Mouse (Mus musculus) bone marrow macrophage, adult 2 months (primary cell): ENCODE measurements at regions not wholly inside any gene's neighbourhood (a gene's known extent, or its start where the extent isn't known, plus 50 kb on each side); places are given as distances from the start of the nearest gene placed in this dataset.

Experiments used
- H3K27ac ChIP-seq: 2 replicates; pipeline ENCODE4 v1.5.1; 2012; ENCODE audit warnings: low read depth, low read length; ENCODE audit not compliant: insufficient read depth
- H3K4me1 ChIP-seq: 2 replicates; pipeline ENCODE4 v1.6.1; 2012; ENCODE audit warnings: low read length; ENCODE audit not compliant: control insufficient read depth, insufficient read depth
- H3K4me3 ChIP-seq: 2 replicates; pipeline ENCODE4 v1.5.1; 2012; ENCODE audit warnings: mild to moderate bottlenecking, low read length, moderate library complexity; ENCODE audit not compliant: insufficient read depth
- CTCF ChIP-seq: IDR thresholded peaks from 2 replicates; pipeline ENCODE4 v1.5.1; 2012; ENCODE audit warnings: low read depth, mild to moderate bottlenecking, low read length, moderate library complexity
- POLR2A ChIP-seq: IDR thresholded peaks from 2 replicates; pipeline ENCODE4 v1.6.1; 2012; ENCODE audit warnings: mild to moderate bottlenecking, low read depth, low read length, borderline replicate concordance

DNA sequence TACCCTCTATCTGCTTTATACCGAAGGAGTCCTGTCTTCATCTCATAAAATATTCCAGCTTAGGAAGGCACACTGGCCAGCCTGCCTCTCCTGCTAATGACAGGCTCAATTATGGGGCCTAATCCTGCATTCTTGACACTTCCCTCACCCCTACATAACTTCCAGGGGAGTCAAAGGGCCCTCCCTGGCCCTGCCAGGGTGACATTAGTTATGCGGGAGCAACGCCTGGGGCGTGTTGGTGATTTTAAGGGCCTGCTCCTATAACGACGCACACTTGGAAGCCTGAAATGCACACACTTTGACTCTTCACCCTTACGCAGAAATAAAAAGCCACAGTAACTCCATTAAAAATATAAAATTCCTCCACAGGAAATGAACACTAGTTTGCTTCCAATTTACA lies 555.5 kb downstream of the Bnc2 start:
- Histone ChIP-seq H3K4me3 (no peak overlapping the region), H3K4me1 (no peaks in the 10 kb centered on the region), H3K27ac (no peak overlapping the region)
- TF ChIP-seq CTCF (no peak), POLR2A (no peak)

DNA sequence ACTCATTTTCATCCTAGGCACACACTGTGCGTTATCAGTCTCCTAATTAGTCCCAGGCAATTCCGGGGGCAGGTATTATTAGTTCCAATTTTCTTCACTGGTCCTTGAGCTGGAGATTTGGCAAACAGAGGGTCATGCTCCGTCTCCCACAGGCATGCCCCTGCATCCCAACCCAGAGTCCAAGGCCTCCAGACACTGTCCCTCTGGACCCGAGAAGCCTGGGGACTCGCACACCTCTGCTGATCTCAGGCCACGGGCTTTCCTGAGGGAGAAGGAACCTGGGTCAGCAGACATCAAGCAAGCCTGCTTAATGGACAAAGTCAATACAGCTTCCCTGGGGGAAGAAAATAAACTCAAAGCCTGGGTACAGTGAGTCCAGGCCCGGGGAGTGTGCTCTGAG lies 554.7 kb downstream of the Bnc2 start:
- Histone ChIP-seq H3K27ac (no peak overlapping the region), H3K4me3 (no peak overlapping the region), H3K4me1 (no peaks in the 10 kb centered on the region)
- TF ChIP-seq CTCF (no peak), POLR2A (no peak)

DNA sequence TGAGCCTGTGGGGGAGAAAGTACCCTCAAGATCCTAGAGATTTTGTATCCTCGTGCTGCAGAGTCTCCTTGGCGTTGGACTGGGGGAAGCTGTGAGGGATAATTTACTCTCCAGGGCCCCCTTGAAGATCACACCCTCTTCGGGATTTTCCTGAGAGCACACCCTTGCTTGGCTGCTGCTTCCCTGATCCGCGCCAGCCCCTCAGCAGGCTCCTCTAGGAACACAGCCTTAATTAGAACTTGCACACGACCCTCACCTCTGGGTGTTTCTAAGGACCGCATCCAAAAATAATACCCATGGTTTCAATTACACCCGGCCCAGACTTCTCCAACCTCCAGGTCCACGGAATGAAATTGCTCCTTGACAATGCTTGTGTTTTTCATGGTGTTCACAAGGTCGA lies 553.6 kb downstream of the Bnc2 start:
- TF ChIP-seq CTCF (no peak), POLR2A (no peak)
- Histone ChIP-seq H3K27ac (no peak overlapping the region), H3K4me3 (no peak overlapping the region), H3K4me1 (no peaks in the 10 kb centered on the region)

DNA sequence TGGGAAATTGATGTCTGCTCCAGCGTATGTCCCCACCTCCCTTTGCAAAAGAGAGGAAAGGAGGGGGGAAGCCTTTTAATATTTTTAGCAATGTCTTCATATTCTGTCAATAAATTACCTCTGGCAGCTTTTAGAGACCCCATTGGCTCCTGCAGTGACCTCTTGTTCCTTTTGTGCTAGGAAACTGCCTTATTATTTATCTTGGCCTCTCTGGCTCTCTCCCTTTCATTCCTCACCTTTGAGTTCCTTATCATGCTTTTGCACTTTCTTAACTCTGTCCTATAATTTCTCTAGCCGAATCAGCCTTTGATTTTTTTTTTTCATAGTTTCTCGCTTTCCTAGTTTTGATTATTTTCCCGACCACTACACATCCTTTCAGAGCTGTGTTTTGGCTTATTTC lies 548.7 kb downstream of the Bnc2 start:
- Histone ChIP-seq H3K4me3 (no peak overlapping the region), H3K4me1 (no peaks in the 10 kb centered on the region), H3K27ac (no peak overlapping the region)
- TF ChIP-seq POLR2A (no peak), CTCF (no peak)

DNA sequence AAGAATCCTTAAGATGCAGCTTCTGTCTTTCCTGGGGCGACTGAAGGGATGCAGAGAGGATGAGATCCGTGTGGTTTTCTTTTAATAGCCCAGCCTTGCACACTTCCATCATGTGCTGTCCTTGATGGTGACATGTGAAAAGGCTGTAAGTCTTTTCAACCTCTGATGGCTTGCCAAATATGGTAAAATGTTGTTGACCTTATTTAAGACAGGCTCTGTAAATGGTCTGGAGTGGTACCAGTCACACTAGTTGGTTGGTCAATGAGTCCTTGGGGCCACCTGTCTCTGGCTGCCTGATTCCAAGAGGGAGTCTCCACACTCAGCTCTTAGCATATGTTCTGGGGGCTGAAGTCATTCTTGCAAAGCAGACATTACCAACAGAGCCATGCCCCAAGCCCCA lies 547.7 kb downstream of the Bnc2 start:
- Histone ChIP-seq H3K4me1 (no peaks in the 10 kb centered on the region), H3K4me3 (no peak overlapping the region), H3K27ac (no peak overlapping the region)
- TF ChIP-seq CTCF (no peak), POLR2A (no peak)

DNA sequence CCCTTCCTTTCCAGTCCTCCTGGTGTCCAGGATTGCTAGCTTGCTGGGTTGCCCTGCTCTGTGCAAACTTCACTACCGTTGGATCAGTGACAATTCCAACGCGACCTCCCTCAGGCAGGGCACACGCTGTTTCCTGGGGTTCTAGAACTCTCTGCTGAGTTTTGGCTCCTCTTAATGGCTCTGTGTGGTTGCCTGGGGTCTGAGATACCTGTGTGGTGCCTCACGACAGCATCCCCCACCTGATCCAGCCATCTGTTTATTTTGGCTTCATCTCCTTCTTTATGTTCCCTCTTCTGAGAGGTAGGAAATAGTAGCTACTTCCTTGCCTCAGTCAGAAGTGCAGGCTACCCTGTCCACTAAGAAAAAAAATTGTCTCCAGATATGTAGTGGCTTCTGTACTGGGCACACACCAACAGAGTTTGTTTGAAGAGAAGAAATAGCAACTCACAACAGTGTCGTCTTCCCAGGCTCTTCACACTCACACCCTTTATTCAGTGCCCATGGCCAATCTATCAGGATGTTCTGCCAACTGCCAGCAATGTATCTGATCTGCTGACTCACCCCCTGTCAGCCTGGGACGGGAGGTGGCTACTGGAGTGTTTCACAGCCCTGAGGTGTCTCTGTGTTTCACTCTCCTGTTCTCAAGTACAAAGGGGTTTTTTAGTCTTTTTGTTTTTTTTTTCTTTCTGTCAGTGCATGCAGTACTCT lies 544.1 kb downstream of the Bnc2 start:
- TF ChIP-seq CTCF (no peak), POLR2A (no peak)
- Histone ChIP-seq H3K27ac (no peak overlapping the region), H3K4me1 (no peaks in the 10 kb centered on the region), H3K4me3 (no peak overlapping the region)

DNA sequence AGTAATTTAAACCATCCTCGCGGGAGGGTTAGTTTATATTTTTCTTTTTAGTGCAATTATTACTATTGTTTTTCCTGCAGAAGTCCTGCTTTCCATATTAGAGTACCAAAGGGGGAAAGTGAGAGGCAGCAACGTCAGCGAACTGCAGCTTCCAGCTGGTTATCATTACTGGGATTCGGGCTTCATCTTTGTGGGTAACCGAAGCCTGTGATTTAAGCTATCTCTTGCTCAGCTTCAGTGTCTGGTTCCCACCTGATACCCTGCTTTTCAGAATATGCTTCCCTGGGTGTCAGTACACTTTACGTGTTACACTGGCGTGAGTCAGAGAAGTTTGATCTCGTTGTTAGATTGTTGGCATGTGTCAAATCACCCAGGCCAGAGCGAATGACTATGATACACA lies 539.3 kb downstream of the Bnc2 start:
- TF ChIP-seq POLR2A (no peak), CTCF (no peak)
- Histone ChIP-seq H3K27ac (no peak overlapping the region), H3K4me3 (no peak overlapping the region), H3K4me1 (no peaks in the 10 kb centered on the region)

DNA sequence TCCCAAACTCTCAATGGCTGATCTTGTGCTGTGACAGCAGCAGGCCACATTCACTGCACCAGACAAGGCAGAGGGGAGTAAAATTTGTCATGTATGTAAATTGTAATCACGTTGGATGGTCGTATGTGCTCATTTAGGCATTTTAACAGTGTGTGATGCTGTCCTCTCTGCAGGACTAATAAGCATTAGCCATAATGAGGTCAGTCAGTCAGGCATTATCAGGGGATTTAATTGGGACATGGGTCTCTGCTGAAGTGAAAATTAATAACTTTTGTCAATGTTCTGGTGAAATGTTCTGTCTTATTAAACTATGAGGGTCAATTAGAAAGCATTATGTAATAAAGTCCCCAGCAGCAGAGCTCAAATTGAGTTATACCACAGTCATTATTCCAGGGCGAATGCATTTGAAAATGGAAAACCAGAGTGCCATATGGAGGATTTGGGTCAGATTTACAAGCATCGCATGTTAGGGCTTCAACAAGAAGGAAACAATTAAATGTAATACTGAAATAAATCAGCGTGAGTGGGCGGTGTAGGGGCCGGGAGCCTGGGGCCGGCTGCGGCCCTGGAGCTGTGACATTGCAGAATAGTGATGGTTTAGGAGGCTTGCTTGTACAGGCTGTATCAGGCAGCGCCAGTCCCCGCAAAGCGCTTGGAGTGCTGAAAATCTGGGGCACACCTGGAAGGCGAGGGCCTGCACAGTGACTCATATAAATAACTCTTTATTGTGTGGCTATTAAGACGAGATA lies 537.7 kb downstream of the Bnc2 start:
- no peak overlapping the region for H3K27ac ChIP-seq
- H3K4me3 ChIP-seq, result no peak overlapping the region
- TF ChIP-seq POLR2A (no peak), CTCF (no peak)
- no peaks in the 10 kb centered on the region for H3K4me1 ChIP-seq

DNA sequence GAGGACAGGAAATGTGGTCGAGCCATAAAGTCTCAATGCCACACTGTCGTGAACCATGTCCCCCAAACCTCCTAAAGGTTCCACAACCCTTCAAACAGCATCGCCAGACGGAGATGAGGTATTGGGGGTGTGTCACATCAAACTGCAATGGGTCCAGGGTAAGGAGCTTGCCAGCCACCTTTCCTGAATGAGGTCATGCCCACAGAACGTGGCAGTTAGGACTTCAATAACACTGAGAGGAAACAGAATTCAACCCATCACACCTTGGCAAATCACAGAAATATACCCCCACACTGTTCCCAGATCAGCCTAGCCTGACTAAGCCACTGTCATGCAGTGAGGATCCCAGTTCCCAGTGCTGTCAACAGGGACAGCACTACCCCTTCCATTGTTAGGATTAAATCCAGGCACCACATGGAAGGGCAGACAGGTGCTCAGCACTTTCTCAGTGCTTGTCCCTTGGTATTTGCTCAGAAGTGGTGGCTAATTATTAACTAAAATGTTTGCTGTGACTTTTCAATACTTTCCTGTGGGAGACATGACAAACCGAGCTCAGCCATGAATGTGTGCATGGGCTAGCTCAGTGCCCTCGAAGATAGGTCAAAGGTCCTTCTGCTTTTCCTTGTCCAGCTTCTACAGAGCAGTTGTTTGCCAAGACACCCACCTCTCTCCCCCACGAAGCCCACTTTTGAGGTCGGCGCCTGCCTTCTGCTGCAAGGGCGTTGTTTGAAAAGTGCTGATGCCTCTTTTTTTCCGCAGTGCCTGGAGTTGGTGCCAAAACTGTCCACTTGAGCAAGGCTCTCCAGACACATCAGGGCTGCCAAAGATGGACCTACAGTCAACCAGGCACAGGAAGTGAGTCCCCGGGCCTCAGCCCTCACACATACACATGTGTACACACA lies 525.7 kb downstream of the Bnc2 start:
- TF ChIP-seq CTCF (no peak), POLR2A (no peak)
- H3K4me3 ChIP-seq, result no peak overlapping the region
- H3K27ac ChIP-seq, result no peak overlapping the region
- H3K4me1 ChIP-seq, result no peaks in the 10 kb centered on the region
